Mouse (Mus musculus): ENCODE data around the gene Slc26a5. TPM values are rescaled to one million over a fixed set of nuclear protein-coding genes. Genes with fewer than 3 reads are reported as not detected.

The Slc26a5 gene
- total and polyA plus RNA-seq, 3 experiments = not detected

DNA sequence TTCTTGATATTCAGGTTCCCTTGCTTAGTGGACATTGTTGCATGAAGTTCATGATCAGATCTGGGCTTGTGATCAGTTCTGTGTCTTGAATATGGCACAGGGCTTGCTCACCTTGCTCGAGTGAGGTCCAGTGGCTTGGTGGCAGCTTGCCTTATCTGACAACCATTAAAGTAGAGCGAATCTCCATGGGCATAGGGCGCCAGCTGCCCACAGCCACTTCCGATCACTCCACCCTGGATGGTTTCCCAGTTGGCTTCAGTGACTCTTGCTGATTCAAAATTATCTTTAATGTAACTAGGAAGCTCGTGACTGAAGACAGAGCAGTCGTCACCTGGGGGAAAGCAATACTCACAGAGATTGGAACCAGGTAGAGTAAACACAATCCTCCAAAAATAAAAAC is 33.5 kb upstream of the Slc26a5 start:
- no peak for TF ChIP-seq POLR2A (IDR thresholded peaks at IDR 0.05; ENCODE audit: low read depth, low read length)
- TF ChIP-seq MAZ (IDR thresholded peaks at IDR 0.05; ENCODE audit: low read depth, low read length) = no peak
- TF ChIP-seq JUN (IDR thresholded peaks at IDR 0.05; ENCODE audit: insufficient read depth, low read depth, low read length) = no peak
- TF ChIP-seq ELF1 (IDR thresholded peaks at IDR 0.05; ENCODE audit: low read depth, low read length) = no peak
- TF ChIP-seq MYC (IDR thresholded peaks at IDR 0.05; ENCODE audit: low read depth, low read length) = no peak
- TF ChIP-seq HCFC1 (IDR thresholded peaks at IDR 0.05; ENCODE audit: low read depth, low read length) = no peak
- no peak for TF ChIP-seq TCF12 (IDR thresholded peaks at IDR 0.05; ENCODE audit: low read depth, low read length)
- no peak for TF ChIP-seq PAX5 (IDR thresholded peaks at IDR 0.05; ENCODE audit: low read length)
- TF ChIP-seq NRF1 (IDR thresholded peaks at IDR 0.05; ENCODE audit: low read depth, low read length) = no peak
- no peak for TF ChIP-seq NELFE (IDR thresholded peaks at IDR 0.05; ENCODE audit: low read depth, low read length)
- no peak for TF ChIP-seq SMC3 (IDR thresholded peaks at IDR 0.05; ENCODE audit: low read depth, low read length)
- TF ChIP-seq RCOR1 (conservative IDR thresholded peaks at IDR 0.05; ENCODE audit: low read depth, low read length) = no peak
- no peak for TF ChIP-seq JUND (conservative IDR thresholded peaks at IDR 0.05; ENCODE audit: low read depth, low read length)
- TF ChIP-seq E2F4 (IDR thresholded peaks at IDR 0.05; ENCODE audit: insufficient replicate concordance, low read depth, low read length) = no peak
- no peak for TF ChIP-seq GABPA (IDR thresholded peaks at IDR 0.05; ENCODE audit: insufficient replicate concordance, low read depth, low read length)
- TF ChIP-seq ZC3H11A (IDR thresholded peaks at IDR 0.05; ENCODE audit: low read depth, low read length) = no peak
- no peak for TF ChIP-seq RAD21 (IDR thresholded peaks at IDR 0.05; ENCODE audit: low read depth, low read length)
- DNase-seq (ENCODE audit: extremely low read depth) = no peak
- Histone ChIP-seq H3K4me1 (ENCODE audit: control insufficient read depth in 1 of 2, insufficient read depth in 2 of 2) (peaks cover 3% of the 10 kb centered on the region in 2 experiments; a peak in 3 of 4 replicates), H3K4me3 (replicated peaks in 1 of 3; ENCODE audit: low read depth in 2 of 3, low read length in 2 of 3, poor library complexity in 1 of 3) (no peak overlapping the region), H3K27ac (ENCODE audit: insufficient read depth, low read depth) (no peak overlapping the region), H3K9me3 (replicated peaks; ENCODE audit: low read length) (no peaks in the 10 kb centered on the region), H3K27me3 (replicated peaks) (no peaks in the 10 kb centered on the region), H3K36me3 (replicated peaks in 1 of 2; ENCODE audit: control insufficient read depth in 1 of 2, insufficient read depth in 1 of 2, low read length in 1 of 2) (no peaks in the 10 kb centered on the region), H3K4me2 (ENCODE audit: insufficient read depth, low read depth, poor library complexity, severe bottlenecking) (no peak overlapping the region), H3K79me2 (replicated peaks; ENCODE audit: control insufficient read depth, extremely low read depth, insufficient read depth, poor library complexity, severe bottlenecking) (no peaks in the 10 kb centered on the region), H3K9ac (ENCODE audit: insufficient read depth, low read depth) (no peak overlapping the region)
- in situ Hi-C loops (cut with MboI; ENCODE audit: low pct_ligation_motif_present, low pct_unique_long_range_greater_than_20kb, low sequenced_read_pairs) = no loop called here
- dilution Hi-C loops (cut with MboI; ENCODE audit: extremely low pct_ligation_motif_present, extremely low pct_unique_long_range_greater_than_20kb, low sequenced_read_pairs) = no loop called here

GRCm38 (mm10) chr5:21896586-21896985 is 31.2 kb upstream of the Slc26a5 start:
- H3K4me2 ChIP-seq (ENCODE audit: insufficient read depth, low read depth, poor library complexity, severe bottlenecking) = no peak overlapping the region
- in situ Hi-C loops (cut with MboI; ENCODE audit: low pct_ligation_motif_present, low pct_unique_long_range_greater_than_20kb, low sequenced_read_pairs) = no loop called here
- H3K27ac ChIP-seq (ENCODE audit: insufficient read depth, low read depth) = no peak overlapping the region
- TF ChIP-seq USF2 (conservative IDR thresholded peaks at IDR 0.05; ENCODE audit: low read depth, low read length) (no peak), RCOR1 (conservative IDR thresholded peaks at IDR 0.05; ENCODE audit: low read depth, low read length) (no peak), JUND (conservative IDR thresholded peaks at IDR 0.05; ENCODE audit: low read depth, low read length) (no peak), BHLHE40 (IDR thresholded peaks at IDR 0.05; ENCODE audit: low read depth, low read length) (no peak), EP300 (IDR thresholded peaks at IDR 0.05; ENCODE audit: low read length) (no peak), ZC3H11A (IDR thresholded peaks at IDR 0.05; ENCODE audit: low read depth, low read length) (no peak), NELFE (IDR thresholded peaks at IDR 0.05; ENCODE audit: low read depth, low read length) (no peak), TCF12 (IDR thresholded peaks at IDR 0.05; ENCODE audit: low read depth, low read length) (no peak), MXI1 (IDR thresholded peaks at IDR 0.05; ENCODE audit: low read depth, low read length) (no peak), JUN (IDR thresholded peaks at IDR 0.05; ENCODE audit: insufficient read depth, low read depth, low read length) (no peak), POLR2AphosphoS2 (IDR thresholded peaks at IDR 0.05; ENCODE audit: low read depth, low read length) (no peak), MEF2A (IDR thresholded peaks at IDR 0.05; ENCODE audit: borderline replicate concordance, low read depth, low read length) (no peak), POLR2A (IDR thresholded peaks at IDR 0.05; ENCODE audit: low read depth, low read length) (no peak), PAX5 (IDR thresholded peaks at IDR 0.05; ENCODE audit: low read length) (no peak), ELF1 (IDR thresholded peaks at IDR 0.05; ENCODE audit: low read depth, low read length) (no peak), USF1 (IDR thresholded peaks at IDR 0.05; ENCODE audit: low read depth, low read length) (no peak)
- H3K79me2 ChIP-seq (replicated peaks; ENCODE audit: control insufficient read depth, extremely low read depth, insufficient read depth, poor library complexity, severe bottlenecking) = no peaks in the 10 kb centered on the region
- dilution Hi-C loops (cut with MboI; ENCODE audit: extremely low pct_ligation_motif_present, extremely low pct_unique_long_range_greater_than_20kb, low sequenced_read_pairs) = no loop called here
- peaks cover 3% of the 10 kb centered on the region in 2 experiments; a peak in 3 of 4 replicates for H3K4me1 ChIP-seq (ENCODE audit: control insufficient read depth in 1 of 2, insufficient read depth in 2 of 2)
- no peaks in the 10 kb centered on the region for H3K36me3 ChIP-seq (replicated peaks in 1 of 2; ENCODE audit: control insufficient read depth in 1 of 2, insufficient read depth in 1 of 2, low read length in 1 of 2)
- no peak overlapping the region for H3K4me3 ChIP-seq (replicated peaks in 1 of 3; ENCODE audit: low read depth in 2 of 3, low read length in 2 of 3, poor library complexity in 1 of 3)
- H3K27me3 ChIP-seq (replicated peaks) = no peaks in the 10 kb centered on the region
- no peak for DNase-seq (ENCODE audit: extremely low read depth)
- H3K9ac ChIP-seq (ENCODE audit: insufficient read depth, low read depth) = no peak overlapping the region
- no peaks in the 10 kb centered on the region for H3K9me3 ChIP-seq (replicated peaks; ENCODE audit: low read length)
